Mouse (Mus musculus) cortical plate, adult 2 months (tissue): Measurements from ENCODE around the gene Rasl2-9.

Source experiments
- CTCF ChIP-seq: fragments of 200-500 bp; IDR thresholded peaks from 2 replicates; pipeline ENCODE4 v1.5.1; 2011; ENCODE audit warnings: mild to moderate bottlenecking, control low read depth, low read length; ENCODE audit not compliant: insufficient read depth; ENCODE audit errors: extremely low read depth
- POLR2A ChIP-seq: fragments of 200-500 bp; IDR thresholded peaks from 2 replicates; pipeline ENCODE4 v1.6.1; 2011; ENCODE audit warnings: mild to moderate bottlenecking, low read length, control low read depth; ENCODE audit not compliant: insufficient read depth; ENCODE audit errors: extremely low read depth

DNA sequence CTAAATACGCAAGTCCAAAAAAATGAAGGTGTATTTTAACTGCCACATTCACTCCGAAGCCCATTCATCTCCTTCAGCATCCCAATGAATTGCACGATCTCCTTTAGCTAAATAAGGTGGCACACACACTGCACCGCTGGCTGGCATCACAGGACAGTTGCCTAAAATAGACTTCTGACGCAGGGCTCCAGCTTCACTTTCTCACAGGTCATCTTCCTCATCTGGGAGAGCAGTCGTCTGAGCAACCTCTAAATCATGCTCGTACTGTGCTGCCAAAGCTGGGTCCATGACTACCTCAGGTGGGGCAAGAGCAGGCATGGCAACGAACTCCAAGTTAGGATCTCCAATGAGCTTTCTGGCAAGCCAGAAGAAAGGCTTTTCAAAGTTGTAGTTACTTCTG, 672 bp downstream of the Rasl2-9 start:
- no peak for TF ChIP-seq CTCF
- no peak for TF ChIP-seq POLR2A
